Mouse (Mus musculus): ENCODE measurements around the gene Rsph4a. TPM values are rescaled to one million over a fixed set of nuclear protein-coding genes. Genes with fewer than 3 reads are reported as not detected.

Rsph4a gene
- polyA plus RNA-seq, 1 experiment from 2014 or later: 0.06 TPM

DNA sequence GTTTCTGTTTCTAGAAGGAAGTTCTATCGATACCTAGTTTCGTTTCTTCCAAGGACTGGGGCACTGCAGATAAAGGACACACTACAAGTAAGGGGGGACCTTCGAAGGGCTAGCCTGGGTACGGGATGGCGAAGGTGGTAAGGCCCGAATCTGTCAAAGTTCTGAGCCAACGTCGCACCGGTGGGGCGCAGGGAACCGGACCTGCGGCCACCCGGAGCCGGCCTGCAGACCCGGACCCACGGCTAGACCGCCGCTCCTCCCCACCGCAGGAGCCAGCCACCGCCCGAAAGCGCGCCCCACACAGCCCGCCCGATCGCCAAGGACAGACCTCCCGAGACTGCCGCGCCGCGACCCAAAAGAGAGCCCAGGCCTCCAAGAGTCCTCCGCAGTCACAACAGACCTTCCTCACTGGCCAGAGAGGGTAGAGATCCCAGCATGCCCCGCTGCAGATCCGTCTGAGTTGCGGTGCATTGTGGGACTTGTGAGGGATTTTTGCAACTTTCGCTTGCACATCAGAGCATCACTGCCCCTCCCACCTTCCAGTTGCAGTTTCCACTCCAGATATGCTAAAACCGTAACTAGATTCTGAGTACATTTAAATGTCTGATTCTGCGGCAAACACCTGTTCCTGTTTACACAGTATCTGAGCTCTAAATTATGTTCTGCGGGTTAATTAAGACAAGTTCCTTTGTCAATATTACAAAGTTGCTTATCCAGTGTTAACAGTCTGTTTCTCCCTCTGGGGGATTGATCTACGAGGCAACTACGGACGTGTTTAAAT lies 46.1 kb downstream of the Rsph4a start, which contains the start of gene Zup1:
Zup1 (minus strand) TSS at position 467 of the 781 bp plus-strand sequence.
- in situ Hi-C loops (cut with MboI; ENCODE audit: low pct_unique_long_range_greater_than_20kb): no loop called here
- ChIA-PET CTCF (interaction anchor here (1.1 to 1.8 kb wide), 2 partner anchors 11 to 37 kb away, joined by 3 to 6 read pairs; no protein-coding TSS in a partner anchor), POLR2A (no interaction called here)
- no peaks in the 10 kb centered on the region for H3K27me3 ChIP-seq
- DNase-seq (ENCODE audit: low read depth, low spot score): peak; percentile 37
- ATAC-seq: peak; percentile 99
- TF ChIP-seq CTCF (IDR thresholded peaks at IDR 0.05): no peak

DNA sequence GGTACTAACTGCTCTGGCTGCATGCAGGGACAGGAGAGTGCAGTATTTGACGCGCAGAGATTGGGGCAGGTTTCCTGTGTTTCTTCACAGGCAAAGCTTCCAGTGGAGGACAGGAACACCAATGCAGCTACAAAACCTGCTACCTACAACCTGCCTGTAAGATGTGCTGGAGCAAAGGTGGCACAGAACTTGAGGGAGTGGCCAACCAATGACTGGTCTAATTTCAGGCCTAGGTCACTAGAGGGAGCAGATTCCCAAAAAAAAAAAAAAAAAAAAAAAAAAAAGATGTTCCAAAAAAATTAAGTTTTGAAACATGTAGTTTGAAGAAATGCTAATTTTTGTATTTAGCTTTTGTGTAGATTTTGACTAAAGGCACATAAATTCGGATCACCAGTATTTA lies 47.6 kb downstream of the Rsph4a start:
- no peak for ATAC-seq
- ChIA-PET POLR2A (interaction anchor here (0.6 to 0.7 kb wide), 2 partner anchors 45 to 178 kb away, joined by 4 to 7 read pairs; no protein-coding TSS in a partner anchor), CTCF (no interaction called here)
- no peak for DNase-seq (ENCODE audit: low read depth, low spot score)
- no peaks in the 10 kb centered on the region for H3K27me3 ChIP-seq
- in situ Hi-C loops (cut with MboI; ENCODE audit: low pct_unique_long_range_greater_than_20kb): no loop called here
- TF ChIP-seq CTCF (IDR thresholded peaks at IDR 0.05): no peak

Other genes starting within 250 kb of the Rsph4a start
- not detected for gene Sult3a2, start 118.4 kb upstream of the Rsph4a start, polyA plus RNA-seq (2021)
- gene Sult3a1, start 47.4 kb upstream of the Rsph4a start, polyA plus RNA-seq (2021): not detected
- gene Zup1, start 46.2 kb downstream of the Rsph4a start, polyA plus RNA-seq (2021): 14.3 TPM
- 93.8 TPM for gene Rwdd1, start 114.5 kb downstream of the Rsph4a start, polyA plus RNA-seq (2021)
- not detected for gene Trappc3l, start 132.5 kb downstream of the Rsph4a start, polyA plus RNA-seq (2021)
- gene Calhm4, start 139.2 kb downstream of the Rsph4a start, polyA plus RNA-seq (2021): 0.03 TPM
- gene Calhm5, start 191.4 kb downstream of the Rsph4a start, polyA plus RNA-seq (2021): 0.59 TPM
- gene Calhm6, start 222.9 kb downstream of the Rsph4a start, polyA plus RNA-seq (2021): not detected

All from Patski (cell line).